Mouse (Mus musculus) heart, embryonic 16.5 days (tissue): Measurements from ENCODE around the gene Arid1b. TPM values are rescaled to one million over a fixed set of nuclear protein-coding genes. Genes with fewer than 3 reads are reported as not detected.

Experiments
- ATAC-seq: fragments of 200-750 bp; cut with Nextera tagmentation; replicated peaks from 2 replicates; pipeline ENCODE4 v1.8.0; 2017; ENCODE audit warnings: moderate number of reproducible peaks; ENCODE audit not compliant: insufficient read depth, low FRiP score; ENCODE audit errors: extremely low read depth
- H3K27ac ChIP-seq: fragments of 300-500 bp; sonication (generic); 2 replicates; pipeline ENCODE4 v1.5.1; 2014; ENCODE audit warnings: mild to moderate bottlenecking, low read length, control low read depth, moderate library complexity
- H3K27me3 ChIP-seq: fragments of 300-500 bp; sonication (generic); 2 replicates; pipeline ENCODE4 v1.6.1; 2014; ENCODE audit warnings: low read length, mixed read lengths; ENCODE audit not compliant: control insufficient read depth, insufficient read depth
- H3K36me3 ChIP-seq: fragments of 300-500 bp; sonication (generic); 2 replicates; pipeline ENCODE4 v1.6.1; 2014; ENCODE audit not compliant: control insufficient read depth, insufficient read depth
- H3K4me1 ChIP-seq: fragments of 300-500 bp; sonication (generic); 2 replicates; pipeline ENCODE4 v1.6.1; 2014; ENCODE audit warnings: low read length, mixed read lengths; ENCODE audit not compliant: control insufficient read depth, insufficient read depth
- H3K4me2 ChIP-seq: fragments of 300-500 bp; sonication (generic); 2 replicates; pipeline ENCODE4 v1.6.1; 2014; ENCODE audit warnings: low read depth, mild to moderate bottlenecking, control low read depth, low read length
- H3K4me3 ChIP-seq: fragments of 300-500 bp; sonication (generic); 2 replicates; pipeline ENCODE4 v1.5.1; 2014; ENCODE audit warnings: mild to moderate bottlenecking, control low read depth, low read length
- H3K9ac ChIP-seq: fragments of 300-500 bp; sonication (generic); 2 replicates; pipeline ENCODE4 v1.6.1; 2014; ENCODE audit warnings: low read length, control low read depth
- H3K9me3 ChIP-seq: fragments of 300-500 bp; sonication (generic); replicated peaks from 2 replicates; pipeline ENCODE4 v1.6.1; 2016; ENCODE audit warnings: low read length; ENCODE audit not compliant: control insufficient read depth
- WGBS: fragments of 180-500 bp; shearing (Covaris S2); extraction: QIAGEN DNeasy Blood & Tissue Kit; methylation state at CpG from one replicate; pipeline ENCODE4 v1.1.7; 2014; 5-methylcytosine and 5-hydroxymethylcytosine counted together
- polyA plus RNA-seq: library from polyadenylated mRNA; unstranded; fragments of >200 nt; fragmentation: Nextera tagmentation; extraction: Ambion mirVana; gene quantifications from 2 replicates; pipeline ENCODE4 v1.2.1, GENCODE M21; 2015

Gene Arid1b
- polyA plus RNA-seq, 1 experiment from 2014 or later = 7.1 TPM

DNA sequence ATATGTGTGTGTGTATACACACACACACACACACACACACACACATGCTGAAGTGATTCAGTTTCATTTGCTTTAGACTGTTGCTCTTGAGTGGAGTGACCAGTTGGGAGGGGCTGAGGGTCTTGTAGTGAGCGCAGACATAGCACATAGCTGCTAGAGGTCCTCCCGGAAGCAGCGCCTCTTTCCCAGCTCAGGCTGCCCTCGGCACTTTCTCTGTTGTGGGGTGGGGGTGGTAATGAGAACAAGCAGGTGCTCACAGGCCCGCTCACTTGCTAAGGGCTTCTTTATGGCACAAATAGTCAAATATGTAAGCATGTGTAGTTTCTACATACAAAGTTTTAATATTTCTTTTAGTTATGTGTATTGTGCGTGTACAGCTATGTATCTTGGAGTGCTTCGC lies 104.6 kb downstream of the Arid1b start:
- peak; percentile 20; the same call in 1 of the 2 replicates for ATAC-seq
- H3K4me1 ChIP-seq = peaks cover 34% of the 10 kb centered on the region
- no peak overlapping the region for H3K9ac ChIP-seq
- no peaks in the 10 kb centered on the region for H3K27me3 ChIP-seq
- H3K27ac ChIP-seq = peak overlapping the region; percentile 36
- H3K4me3 ChIP-seq = no peak overlapping the region
- no peaks in the 10 kb centered on the region for H3K9me3 ChIP-seq
- 42% methylated on average over 7 of the region's 7 CpGs for WGBS
- no peaks in the 10 kb centered on the region for H3K36me3 ChIP-seq
- peak overlapping the region; percentile 44 for H3K4me2 ChIP-seq

DNA sequence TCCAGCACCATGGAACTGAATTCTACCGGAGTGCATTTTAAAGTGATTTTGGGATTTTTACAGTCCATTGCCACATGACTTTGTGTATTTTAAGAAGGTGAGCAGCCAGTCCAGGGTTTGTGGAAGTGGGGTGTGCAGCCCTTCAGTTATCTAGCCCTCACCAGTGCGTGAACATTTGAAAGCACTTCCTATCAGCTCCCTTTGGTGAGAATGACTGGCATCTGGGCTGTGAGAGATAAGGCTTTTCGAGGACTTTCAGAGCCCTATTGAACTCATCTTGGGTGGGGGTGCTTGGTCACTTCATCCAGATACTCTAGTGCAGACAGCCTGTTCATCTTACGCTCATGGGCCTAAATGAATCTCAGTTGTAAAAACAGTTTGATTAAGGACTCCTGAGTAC lies 105.1 kb downstream of the Arid1b start:
- Histone ChIP-seq H3K27me3 (no peaks in the 10 kb centered on the region), H3K4me2 (peak overlapping the region; percentile 44), H3K9ac (no peak overlapping the region), H3K4me1 (peaks cover 34% of the 10 kb centered on the region), H3K27ac (peak overlapping the region; percentile 36), H3K9me3 (no peaks in the 10 kb centered on the region), H3K36me3 (no peaks in the 10 kb centered on the region), H3K4me3 (no peak overlapping the region)
- ATAC-seq = peak; percentile 69
- WGBS = 20% methylated on average over 4 of the region's 4 CpGs

DNA sequence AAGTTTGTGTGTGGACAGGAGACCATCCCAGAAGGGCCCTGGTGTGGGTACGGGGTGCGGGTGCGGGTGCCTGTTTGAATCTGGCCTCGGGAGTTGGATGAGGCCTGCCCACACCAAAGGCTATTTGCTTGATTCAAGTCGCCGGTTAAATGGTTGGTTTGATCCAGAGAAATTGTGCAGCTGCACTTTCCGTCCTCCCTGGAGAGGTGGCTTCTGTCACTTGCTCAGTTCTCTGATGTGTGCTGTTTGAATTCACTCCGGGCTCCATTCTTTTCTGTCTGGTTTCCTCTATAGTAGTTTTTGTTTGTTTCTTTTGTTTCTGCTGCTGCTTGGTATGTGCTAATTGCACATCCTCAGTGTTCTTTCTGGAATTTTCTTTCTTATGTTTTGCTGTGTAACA lies 107.0 kb downstream of the Arid1b start:
- 72% methylated on average over 8 of the region's 8 CpGs for WGBS
- Histone ChIP-seq H3K27me3 (no peaks in the 10 kb centered on the region), H3K36me3 (no peaks in the 10 kb centered on the region), H3K4me1 (peaks cover 38% of the 10 kb centered on the region), H3K4me2 (no peak overlapping the region), H3K9me3 (no peaks in the 10 kb centered on the region), H3K4me3 (no peak overlapping the region), H3K27ac (no peak overlapping the region), H3K9ac (no peak overlapping the region)
- ATAC-seq = no peak

DNA sequence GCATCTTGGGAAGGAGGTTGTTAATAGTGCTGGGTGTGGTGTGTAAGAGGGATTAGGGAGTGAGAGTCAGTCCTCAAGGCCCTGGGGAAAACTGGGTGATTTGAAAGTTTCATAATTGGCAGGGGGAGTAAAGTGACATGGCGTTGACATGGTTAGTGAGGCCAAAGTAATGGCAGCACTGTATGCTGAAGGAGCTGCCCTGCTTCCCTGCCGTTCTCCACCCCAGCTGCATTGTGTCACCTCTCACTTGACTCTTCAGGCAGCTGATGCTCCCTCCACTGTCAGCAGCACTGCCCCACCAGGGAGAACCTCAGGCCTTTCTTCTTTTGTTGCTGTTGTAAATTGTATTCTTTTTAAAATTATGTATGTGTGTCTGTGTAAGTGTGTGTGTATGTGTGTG lies 107.8 kb downstream of the Arid1b start:
- Histone ChIP-seq H3K36me3 (no peaks in the 10 kb centered on the region), H3K9ac (no peak overlapping the region), H3K4me3 (no peak overlapping the region), H3K4me2 (no peak overlapping the region), H3K4me1 (peaks cover 42% of the 10 kb centered on the region), H3K27me3 (no peaks in the 10 kb centered on the region), H3K27ac (no peak overlapping the region), H3K9me3 (no peaks in the 10 kb centered on the region)
- 38% methylated on average over 2 of the region's 2 CpGs for WGBS
- ATAC-seq = no peak

DNA sequence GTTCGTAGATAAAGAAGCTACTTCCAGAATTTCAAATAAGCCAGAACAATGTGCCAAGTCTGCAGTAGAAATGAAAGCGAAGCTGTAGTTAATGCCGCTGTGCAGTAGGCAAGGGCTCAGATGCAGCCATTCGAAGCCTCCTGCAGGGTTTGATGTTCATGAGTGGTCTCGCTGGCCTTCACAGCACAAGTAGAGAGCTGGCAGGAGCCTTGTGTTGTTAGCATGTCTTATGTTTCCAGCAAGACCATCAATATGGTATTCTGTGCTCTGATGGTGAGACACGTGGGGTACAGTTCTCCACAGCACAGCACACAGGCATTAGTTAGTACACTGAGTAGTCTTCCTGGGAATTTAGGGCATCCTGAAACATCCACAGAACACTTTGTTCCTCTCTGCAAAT lies 111.6 kb downstream of the Arid1b start:
- WGBS = 81% methylated on average over 6 of the region's 6 CpGs

DNA sequence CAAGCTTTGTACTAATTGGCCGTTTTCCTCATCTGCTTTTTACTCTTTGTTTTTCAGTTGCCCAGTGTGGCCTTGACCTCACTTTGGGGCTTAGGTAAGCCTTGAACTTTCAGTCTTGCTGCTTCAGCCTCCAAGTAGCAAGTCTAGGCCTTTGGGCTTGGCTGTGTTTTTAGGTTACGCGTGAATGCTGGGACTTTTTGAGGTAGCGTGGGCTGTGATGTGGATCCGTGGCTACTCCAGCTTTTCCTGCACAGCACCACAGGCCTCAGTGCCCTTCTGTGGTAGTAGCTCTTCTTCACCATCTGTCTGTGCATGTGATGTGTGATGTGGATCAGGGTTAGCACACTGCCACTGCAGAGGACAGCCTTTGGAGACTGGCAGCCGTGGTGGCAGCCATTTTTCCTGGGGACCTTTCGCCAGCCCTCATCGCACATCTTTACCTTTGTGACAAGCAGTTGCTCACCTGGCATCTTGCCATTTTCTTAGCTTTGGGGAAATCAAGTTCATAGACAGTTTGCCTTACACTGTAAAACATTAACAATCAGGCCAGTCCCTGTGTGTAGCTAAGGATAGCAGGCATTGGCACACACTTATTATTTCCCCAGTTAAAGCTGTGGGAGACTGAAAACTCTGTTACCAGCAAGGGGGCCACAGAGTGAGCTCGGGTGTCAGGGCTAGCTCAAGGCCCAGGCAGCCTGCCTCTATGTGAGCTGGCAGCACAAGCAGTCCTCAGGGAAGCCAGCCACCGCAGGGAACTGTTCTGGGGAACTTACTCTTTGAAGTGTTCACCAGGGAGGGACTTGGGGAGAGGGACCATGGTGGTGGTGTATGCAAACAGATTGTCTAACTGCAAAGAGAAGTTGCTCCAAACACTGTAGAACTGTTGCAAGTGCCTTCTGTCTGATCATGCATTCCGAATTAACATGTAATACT lies 112.4 kb downstream of the Arid1b start:
- no peaks in the 10 kb centered on the region for H3K9me3 ChIP-seq
- H3K9ac ChIP-seq = no peak overlapping the region
- H3K4me2 ChIP-seq = no peak overlapping the region
- ATAC-seq = no peak
- H3K27me3 ChIP-seq = no peaks in the 10 kb centered on the region
- no peak overlapping the region for H3K27ac ChIP-seq
- WGBS = 75% methylated on average over 11 of the region's 11 CpGs
- H3K4me1 ChIP-seq = peaks cover 42% of the 10 kb centered on the region
- no peaks in the 10 kb centered on the region for H3K36me3 ChIP-seq
- H3K4me3 ChIP-seq = no peak overlapping the region

More for the DNA sequence above, 111.6 kb downstream of the Arid1b start:
- no peaks in the 10 kb centered on the region for H3K36me3 ChIP-seq
- ATAC-seq = no peak
- peaks cover 42% of the 10 kb centered on the region for H3K4me1 ChIP-seq
- no peak overlapping the region for H3K27ac ChIP-seq
- H3K4me3 ChIP-seq = no peak overlapping the region
- H3K9me3 ChIP-seq = no peaks in the 10 kb centered on the region
- H3K4me2 ChIP-seq = no peak overlapping the region
- no peaks in the 10 kb centered on the region for H3K27me3 ChIP-seq
- no peak overlapping the region for H3K9ac ChIP-seq

DNA sequence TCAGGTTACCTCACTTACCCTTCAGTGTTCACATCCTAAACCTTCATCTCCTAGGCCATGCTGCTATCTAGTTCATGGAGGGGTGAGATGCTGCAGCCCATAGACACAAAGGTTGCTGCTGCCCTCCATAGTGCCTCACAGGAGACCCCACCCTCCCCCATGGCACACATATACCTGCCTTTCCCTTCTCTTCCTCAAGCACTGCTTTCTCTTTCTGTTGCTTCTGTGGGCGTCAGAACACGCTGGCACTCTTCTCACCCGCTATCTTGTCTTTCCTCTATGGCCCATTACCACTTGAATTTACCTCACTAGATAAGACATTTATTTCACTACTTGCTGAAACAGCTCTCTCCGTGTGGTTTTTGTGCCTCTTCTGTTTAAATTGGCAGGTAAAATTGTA lies 113.4 kb downstream of the Arid1b start:
- Histone ChIP-seq H3K4me2 (no peak overlapping the region), H3K27me3 (no peaks in the 10 kb centered on the region), H3K9ac (no peak overlapping the region), H3K36me3 (no peaks in the 10 kb centered on the region), H3K27ac (no peak overlapping the region), H3K9me3 (no peaks in the 10 kb centered on the region), H3K4me3 (no peak overlapping the region), H3K4me1 (peaks cover 34% of the 10 kb centered on the region)
- WGBS = 75% methylated on average over 4 of the region's 4 CpGs
- ATAC-seq = no peak

DNA sequence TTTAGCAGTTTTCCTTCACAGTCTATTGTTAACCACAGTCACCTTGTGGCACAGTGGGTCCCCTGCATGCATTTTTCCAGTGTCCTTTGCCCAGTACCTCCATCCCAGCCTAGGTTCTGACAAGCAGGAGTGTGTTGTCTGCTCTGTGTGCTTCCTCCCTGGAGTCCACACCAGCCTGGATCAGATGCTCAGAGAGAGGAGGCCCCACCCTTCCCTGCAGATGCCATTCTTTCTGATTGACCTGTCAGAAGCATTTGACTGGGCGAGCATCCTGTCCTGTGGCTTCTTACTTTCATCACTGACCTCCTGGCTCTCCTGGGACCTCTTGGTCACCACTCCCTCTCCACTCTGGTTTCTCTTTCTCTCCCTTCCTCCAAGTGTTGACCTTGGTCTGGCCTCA lies 113.9 kb downstream of the Arid1b start:
- Histone ChIP-seq H3K9ac (no peak overlapping the region), H3K36me3 (no peaks in the 10 kb centered on the region), H3K4me2 (no peak overlapping the region), H3K4me1 (peaks cover 34% of the 10 kb centered on the region), H3K27ac (no peak overlapping the region), H3K27me3 (no peaks in the 10 kb centered on the region), H3K4me3 (no peak overlapping the region), H3K9me3 (no peaks in the 10 kb centered on the region)
- WGBS = 60% methylated on average over 1 of the region's 1 CpGs
- ATAC-seq = no peak

DNA sequence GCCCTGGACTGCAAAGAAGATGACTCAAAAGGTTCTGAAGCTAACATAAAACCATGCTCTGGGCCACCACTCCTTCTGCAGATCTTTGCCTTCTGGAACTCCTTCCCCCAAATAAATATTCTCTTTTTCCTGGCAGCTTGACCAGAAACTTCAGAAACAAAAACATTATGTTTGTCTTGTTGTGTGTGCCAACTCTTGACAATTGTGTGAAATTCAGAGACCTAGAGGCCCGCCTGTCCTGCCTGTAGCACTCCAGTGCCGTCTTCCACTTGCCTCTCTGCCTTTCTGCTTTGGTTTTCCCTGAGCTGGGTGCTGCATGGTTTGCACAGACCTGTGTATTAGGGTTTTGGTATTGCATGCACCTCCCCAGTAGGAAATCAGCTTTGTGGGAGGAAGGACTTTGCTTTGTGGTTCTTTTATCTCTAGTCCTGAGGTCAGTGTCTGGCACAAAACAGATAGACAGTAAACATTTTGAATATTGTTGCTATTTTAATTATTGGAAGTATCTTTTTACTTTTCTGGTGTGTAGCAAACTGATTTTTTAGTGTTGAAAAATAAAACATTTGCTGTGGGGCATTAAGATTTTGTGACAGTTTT lies 114.5 kb downstream of the Arid1b start:
- Histone ChIP-seq H3K36me3 (no peaks in the 10 kb centered on the region), H3K4me2 (no peak overlapping the region), H3K27ac (no peak overlapping the region), H3K9ac (no peak overlapping the region), H3K4me3 (no peak overlapping the region), H3K27me3 (no peaks in the 10 kb centered on the region), H3K4me1 (peaks cover 34% of the 10 kb centered on the region), H3K9me3 (no peaks in the 10 kb centered on the region)
- no peak for ATAC-seq
- 76% methylated on average over 2 of the region's 2 CpGs for WGBS
